In genomic region chr7:43672581-43673260, GRCm38 (mm10) we compare ENCODE assay signal across 9 mouse cellular contexts. TPM values are rescaled to one million over a fixed set of nuclear protein-coding genes. Genes with fewer than 3 reads are reported as not detected.
DNase-seq lines count a peak whose midpoint lies in the region; ATAC-seq and TF ChIP-seq lines count a peak whose summit lies in the region.
"Had no signal": no experiment of that assay in that cellular context is flagged by ENCODE, and none has a peak within 500 bp of the region (broad histone marks: within the 10 kb centered on the region; RNA-seq: fewer than 3 reads in every experiment).

No protein-coding gene starts in this region.

- no peaks in the 10 kb centered on the region for H3K27me3 ChIP-seq in forebrain, postnatal 0 days (ENCODE audit: insufficient read depth, low read length)
- H3K27me3 ChIP-seq in limb, embryonic 13.5 days: no peaks in the 10 kb centered on the region
- H3K27me3 ChIP-seq in midbrain, postnatal 0 days (ENCODE audit: insufficient read depth, low read length): no peaks in the 10 kb centered on the region

- in situ Hi-C loops in ES-E14 (cut with MboI; ENCODE audit: low sequenced_read_pairs in 2 of 2, unreplicated experiment in 2 of 2): no loop called here

- ATAC-seq in forebrain, postnatal 0 days: peak; percentile 14
- ATAC-seq in limb, embryonic 13.5 days (ENCODE audit: low FRiP score, low read depth): no peak
- no peak; the same call in 1 of the 2 replicates for ATAC-seq in midbrain, postnatal 0 days (ENCODE audit: low FRiP score)

- TF ChIP-seq CTCF in forebrain, postnatal 0 days (IDR thresholded peaks at IDR 0.05; ENCODE audit: low read depth): no peak
- TF ChIP-seq CTCF in midbrain, postnatal 0 days (IDR thresholded peaks at IDR 0.05): no peak

- no peak overlapping the region for H3K27ac ChIP-seq in ES-E14 (ENCODE audit: insufficient read depth, low read depth, low read length, poor library complexity, severe bottlenecking)
- peak overlapping the region; percentile 55 for H3K27ac ChIP-seq in forebrain, postnatal 0 days (ENCODE audit: low read depth, low read length)
- H3K27ac ChIP-seq in limb, embryonic 13.5 days: no peak overlapping the region
- H3K27ac ChIP-seq in midbrain, postnatal 0 days (ENCODE audit: low read depth, low read length): peak overlapping the region; percentile 59; the same call in 1 of the 2 replicates

- H3K4me2 ChIP-seq in forebrain, postnatal 0 days (ENCODE audit: low read depth): peak overlapping the region; percentile 75
- peak overlapping the region; percentile 86 for H3K4me2 ChIP-seq in limb, embryonic 13.5 days (replicated peaks)
- H3K4me2 ChIP-seq in midbrain, postnatal 0 days (ENCODE audit: low read depth, low read length, poor library complexity, severe bottlenecking): peak overlapping the region; percentile 67

- H3K4me3 ChIP-seq in ES-E14 (ENCODE audit: insufficient read depth in 1 of 2, low read depth in 1 of 2, low read length in 2 of 2, poor library complexity in 1 of 2, severe bottlenecking in 1 of 2): peak overlapping the region; percentile 73 to 79
- peak overlapping the region; percentile 77 for H3K4me3 ChIP-seq in forebrain, postnatal 0 days (ENCODE audit: low read depth, low read length)
- peak overlapping the region; percentile 73 for H3K4me3 ChIP-seq in limb, embryonic 13.5 days
- peak overlapping the region; percentile 71 for H3K4me3 ChIP-seq in midbrain, postnatal 0 days (ENCODE audit: low read depth, low read length)

- DNase-seq in cerebellum, adult 9-10 months: peak; percentile 38
- no peak for DNase-seq in cerebellum, postnatal 14 days
- no peak for DNase-seq in ES-E14 (ENCODE audit: low read depth, low spot score)
- no peak for DNase-seq in forebrain, postnatal 0 days
- DNase-seq in midbrain, postnatal 0 days (ENCODE audit: low spot score): no peak
- no peak for DNase-seq in layer of hippocampus, adult 9-11 months
- no peak for DNase-seq in frontal cortex, adult 2 months (ENCODE audit: extremely low spot score in 1 of 2, low spot score in 1 of 2)

- peaks cover 2 to 13% of the 10 kb centered on the region in 2 experiments; a peak in 1 of 4 replicates for H3K4me1 ChIP-seq in ES-E14 (ENCODE audit: control insufficient read depth in 2 of 2, insufficient read depth in 2 of 2, low read length in 2 of 2, poor library complexity in 1 of 2)
- H3K4me1 ChIP-seq in forebrain, postnatal 0 days (ENCODE audit: insufficient read depth): peaks cover 6% of the 10 kb centered on the region
- peaks cover 7% of the 10 kb centered on the region for H3K4me1 ChIP-seq in limb, embryonic 13.5 days
- no peaks in the 10 kb centered on the region for H3K4me1 ChIP-seq in midbrain, postnatal 0 days (ENCODE audit: insufficient read depth, low read length)

- WGBS in forebrain, postnatal 0 days: 11% methylated on average over 10 of the region's 10 CpGs
- 13% methylated on average over 10 of the region's 10 CpGs for WGBS in limb, embryonic 13.5 days
- 13% methylated on average over 10 of the region's 10 CpGs for WGBS in midbrain, postnatal 0 days

- H3K9me3 ChIP-seq in ES-E14 (ENCODE audit: control insufficient read depth, insufficient read depth, low read depth, low read length): no peaks in the 10 kb centered on the region
- no peaks in the 10 kb centered on the region for H3K9me3 ChIP-seq in forebrain, postnatal 0 days (ENCODE audit: low read length)
- peaks cover 21% of the 10 kb centered on the region; the same call in 1 of the 2 replicates for H3K9me3 ChIP-seq in limb, embryonic 13.5 days
- 0 out of 2 replicates have a peak, but pooled peaks cover 5% of the 10 kb centered on the region for H3K9me3 ChIP-seq in midbrain, postnatal 0 days (ENCODE audit: low read length)

- H3K36me3 ChIP-seq in ES-E14 (ENCODE audit: control insufficient read depth, insufficient read depth, low read length, poor library complexity, severe bottlenecking): peaks cover 2% of the 10 kb centered on the region; the same call in 1 of the 2 replicates
- peaks cover 30% of the 10 kb centered on the region for H3K36me3 ChIP-seq in forebrain, postnatal 0 days (ENCODE audit: insufficient read depth)
- peaks cover 38% of the 10 kb centered on the region for H3K36me3 ChIP-seq in limb, embryonic 13.5 days
- H3K36me3 ChIP-seq in midbrain, postnatal 0 days (ENCODE audit: insufficient read depth, low read length): peaks cover 30% of the 10 kb centered on the region

- peak overlapping the region; percentile 68; the same call in 1 of the 2 replicates for H3K9ac ChIP-seq in ES-E14 (ENCODE audit: insufficient read depth, low read depth, low read length, poor library complexity, severe bottlenecking)
- H3K9ac ChIP-seq in forebrain, postnatal 0 days: peak overlapping the region; percentile 73
- peak overlapping the region; percentile 81 for H3K9ac ChIP-seq in limb, embryonic 13.5 days
- H3K9ac ChIP-seq in midbrain, postnatal 0 days (replicated peaks; ENCODE audit: low read length, poor library complexity, severe bottlenecking): peak overlapping the region; percentile 73

TF ChIP-seq in ES-E14, 5 proteins besides CTCF, POLR2A, EP300 and RAD21:
- TF ChIP-seq CHD2 (IDR thresholded peaks at IDR 0.05; ENCODE audit: low read depth, low read length) (no peak), MAFK (IDR thresholded peaks at IDR 0.05; ENCODE audit: insufficient read depth, low read depth, low read length) (no peak), ZC3H11A (IDR thresholded peaks at IDR 0.05; ENCODE audit: borderline replicate concordance, low read depth, low read length) (no peak), ZNF384 (IDR thresholded peaks at IDR 0.05; ENCODE audit: low read depth, low read length) (no peak), HCFC1 (IDR thresholded peaks at IDR 0.05; ENCODE audit: borderline replicate concordance, insufficient read depth, low read length) (no peak)

RNA-seq across cellular contexts. Expression of gene Ctu1, which starts 0.9 kb away (rescaled TPM):
- 9.6 and 10.0 TPM in 2 replicates for total RNA-seq in ES-E14 (2012; rRNA removed)
- 36.9 and 40.3 TPM in 2 replicates for total RNA-seq in forebrain, postnatal 0 days (2014; rRNA removed)
- 22.5 and 22.9 TPM in 2 replicates for polyA plus RNA-seq in forebrain, postnatal 0 days (2015; fragmentation: Nextera tagmentation; extraction: Ambion mirVana)
- polyA plus RNA-seq in limb, embryonic 13.5 days (2015; fragmentation: Nextera tagmentation; extraction: Ambion mirVana): 15.0 and 15.2 TPM in 2 replicates
- total RNA-seq in midbrain, postnatal 0 days (2014; rRNA removed): 36.7 and 40.4 TPM in 2 replicates
- 21.2 and 21.6 TPM in 2 replicates for polyA plus RNA-seq in midbrain, postnatal 0 days (2015; fragmentation: Nextera tagmentation; extraction: Ambion mirVana)
- 9.2 and 9.4 TPM in 2 replicates for polyA plus RNA-seq in frontal cortex, adult 2 months (2012; rRNA removed)

RNA-seq across cellular contexts. Expression of gene Siglece, which starts 12.8 kb away (rescaled TPM):
- not detected in 2 replicates for total RNA-seq in ES-E14 (2012; rRNA removed)
- total RNA-seq in forebrain, postnatal 0 days (2014; rRNA removed): 1.2 TPM in 1 of 2 replicates, not detected in the other
- polyA plus RNA-seq in forebrain, postnatal 0 days (2015; fragmentation: Nextera tagmentation; extraction: Ambion mirVana): 0.31 and 0.64 TPM in 2 replicates
- 0.62 and 0.70 TPM in 2 replicates for polyA plus RNA-seq in limb, embryonic 13.5 days (2015; fragmentation: Nextera tagmentation; extraction: Ambion mirVana)
- not detected in 2 replicates for total RNA-seq in midbrain, postnatal 0 days (2014; rRNA removed)
- polyA plus RNA-seq in midbrain, postnatal 0 days (2015; fragmentation: Nextera tagmentation; extraction: Ambion mirVana): 0.43 TPM in 1 of 2 replicates, not detected in the other
- 0.84 and 1.2 TPM in 2 replicates for polyA plus RNA-seq in frontal cortex, adult 2 months (2012; rRNA removed)

RNA-seq across cellular contexts. Expression of gene Klk14, which starts 17.5 kb away (rescaled TPM):
- total RNA-seq in ES-E14 (2012; rRNA removed): 0.18 TPM in 1 of 2 replicates, not detected in the other
- not detected in 2 replicates for total RNA-seq in forebrain, postnatal 0 days (2014; rRNA removed)
- polyA plus RNA-seq in forebrain, postnatal 0 days (2015; fragmentation: Nextera tagmentation; extraction: Ambion mirVana): not detected in 2 replicates
- not detected in 2 replicates for polyA plus RNA-seq in limb, embryonic 13.5 days (2015; fragmentation: Nextera tagmentation; extraction: Ambion mirVana)
- total RNA-seq in midbrain, postnatal 0 days (2014; rRNA removed): not detected in 2 replicates
- not detected in 2 replicates for polyA plus RNA-seq in midbrain, postnatal 0 days (2015; fragmentation: Nextera tagmentation; extraction: Ambion mirVana)
- 0.08 TPM in 1 of 2 replicates, not detected in the other for polyA plus RNA-seq in frontal cortex, adult 2 months (2012; rRNA removed)
- total RNA-seq: left cerebral cortex, postnatal 14 days had no signal

RNA-seq across cellular contexts. Expression of gene Ceacam18, which starts 38.2 kb away (rescaled TPM):
- 0.11 TPM in 1 of 2 replicates, not detected in the other for total RNA-seq in ES-E14 (2012; rRNA removed)
- 0.15 TPM in 1 of 2 replicates, not detected in the other for total RNA-seq in forebrain, postnatal 0 days (2014; rRNA removed)
- not detected in 2 replicates for polyA plus RNA-seq in forebrain, postnatal 0 days (2015; fragmentation: Nextera tagmentation; extraction: Ambion mirVana)
- not detected in 2 replicates for polyA plus RNA-seq in limb, embryonic 13.5 days (2015; fragmentation: Nextera tagmentation; extraction: Ambion mirVana)
- total RNA-seq in midbrain, postnatal 0 days (2014; rRNA removed): not detected in 2 replicates
- not detected in 2 replicates for polyA plus RNA-seq in midbrain, postnatal 0 days (2015; fragmentation: Nextera tagmentation; extraction: Ambion mirVana)
- polyA plus RNA-seq in frontal cortex, adult 2 months (2012; rRNA removed): not detected in 2 replicates

RNA-seq across cellular contexts. Expression of gene Klk13, which starts 39.6 kb away (rescaled TPM):
- total RNA-seq in ES-E14 (2012; rRNA removed): 0.36 and 1.5 TPM in 2 replicates
- not detected in 2 replicates for total RNA-seq in forebrain, postnatal 0 days (2014; rRNA removed)
- 0.11 TPM in 1 of 2 replicates, not detected in the other for polyA plus RNA-seq in forebrain, postnatal 0 days (2015; fragmentation: Nextera tagmentation; extraction: Ambion mirVana)
- polyA plus RNA-seq in limb, embryonic 13.5 days (2015; fragmentation: Nextera tagmentation; extraction: Ambion mirVana): 0.37 and 0.79 TPM in 2 replicates
- total RNA-seq in midbrain, postnatal 0 days (2014; rRNA removed): 0.22 TPM in 1 of 2 replicates, not detected in the other
- 0.11 and 0.29 TPM in 2 replicates for polyA plus RNA-seq in midbrain, postnatal 0 days (2015; fragmentation: Nextera tagmentation; extraction: Ambion mirVana)
- polyA plus RNA-seq in frontal cortex, adult 2 months (2012; rRNA removed): 0.36 TPM in 1 of 2 replicates, not detected in the other
- total RNA-seq: left cerebral cortex, postnatal 14 days had no signal

Comparison
In these comparisons a context has a peak if more than half of its experiments do, and no peak if none do; other contexts are left out.
1. H3K27ac ChIP-seq: peak in forebrain, postnatal 0 days (single experiment) and midbrain, postnatal 0 days (single experiment); none in ES-E14 (single experiment) and limb, embryonic 13.5 days (single experiment).
2. Peak in every context shown above with its lines, with median percentiles within 50 percentile points of each other: H3K4me3 ChIP-seq, H3K9ac ChIP-seq and H3K4me2 ChIP-seq.